Mouse (Mus musculus) myocyte (in vitro differentiated cells): ENCODE results near the gene Ing4. TPM values are rescaled to one million over a fixed set of nuclear protein-coding genes. Genes with fewer than 3 reads are reported as not detected.
A peak's percentile ranks its signal among the peaks of the same experiment; 100 is the strongest.

Experiments
- H3K27me3 ChIP-seq: one replicate; pipeline ENCODE4 v1.6.1; 2011; ENCODE audit not compliant: control insufficient read depth, insufficient read depth, insufficient read length
- H3K36me3 ChIP-seq: one replicate; pipeline ENCODE4 v1.6.1; 2011; ENCODE audit not compliant: control insufficient read depth, insufficient read depth
- H3K4me2 ChIP-seq: one replicate; pipeline ENCODE4 v1.6.1; 2011; ENCODE audit warnings: low read depth, control low read depth
- H3K4me3 ChIP-seq: one replicate; pipeline ENCODE4 v1.5.1; 2011; ENCODE audit warnings: mild to moderate bottlenecking, control low read depth, moderate library complexity
- H3K79me2 ChIP-seq: one replicate; pipeline ENCODE4 v1.6.1; 2011; ENCODE audit not compliant: control insufficient read depth, insufficient read depth
- H3ac ChIP-seq: one replicate; pipeline ENCODE4 v1.6.1; 2011; ENCODE audit not compliant: control insufficient read depth, insufficient read length
- CEBPB ChIP-seq: IDR thresholded peaks from 2 replicates; pipeline ENCODE4 v1.6.1; 2011; ENCODE audit warnings: mild to moderate bottlenecking, moderate library complexity; ENCODE audit not compliant: poor library complexity, insufficient read depth, severe bottlenecking
- E2F4 ChIP-seq: IDR thresholded peaks from one replicate; pipeline ENCODE4 v1.6.1; 2011; ENCODE audit warnings: mild to moderate bottlenecking, control low read depth, moderate library complexity; ENCODE audit not compliant: insufficient read depth
- MAX ChIP-seq: IDR thresholded peaks from one replicate; pipeline ENCODE4 v1.6.1; 2011; ENCODE audit warnings: low read depth, mild to moderate bottlenecking, control low read depth
- MYOD1 ChIP-seq, 3 experiments: IDR thresholded peaks; one replicate each; pipeline ENCODE4 v1.6.1; 2011; ENCODE audit warnings: control low read depth in 2 of 3, low read depth in 2 of 3, mild to moderate bottlenecking in 2 of 3, moderate library complexity in 1 of 3; ENCODE audit not compliant: insufficient read length in 2 of 3, control insufficient read depth in 1 of 3
- MYOG ChIP-seq, 3 experiments: IDR thresholded peaks; one replicate each; pipeline ENCODE4 v1.6.1; 2011; ENCODE audit warnings: control low read depth in 2 of 3, low read depth in 2 of 3, mild to moderate bottlenecking in 2 of 3; ENCODE audit not compliant: insufficient read length in 2 of 3, control insufficient read depth in 1 of 3, insufficient read depth in 1 of 3
- POLR2A ChIP-seq: IDR thresholded peaks from one replicate; pipeline ENCODE4 v1.6.1; 2011; ENCODE audit warnings: low read depth, mild to moderate bottlenecking, control low read depth, moderate library complexity; ENCODE audit not compliant: insufficient read length
- POLR2AphosphoS2 ChIP-seq: IDR thresholded peaks from one replicate; pipeline ENCODE4 v1.6.1; 2011; ENCODE audit warnings: low read depth, control low read depth; ENCODE audit not compliant: insufficient read length
- REST ChIP-seq: IDR thresholded peaks from one replicate; pipeline ENCODE4 v1.6.1; 2011; ENCODE audit warnings: mild to moderate bottlenecking, control low read depth, moderate library complexity; ENCODE audit not compliant: insufficient read depth, insufficient read length
- SRF ChIP-seq: IDR thresholded peaks from one replicate; pipeline ENCODE4 v1.6.1; 2011; ENCODE audit warnings: low read depth; ENCODE audit not compliant: control insufficient read depth, insufficient read length
- TCF12 ChIP-seq: IDR thresholded peaks from one replicate; pipeline ENCODE4 v1.6.1; 2011; ENCODE audit warnings: mild to moderate bottlenecking, control low read depth; ENCODE audit not compliant: poor library complexity, insufficient read depth, severe bottlenecking
- TCF3 ChIP-seq: IDR thresholded peaks from one replicate; pipeline ENCODE4 v1.6.1; 2011; ENCODE audit warnings: low read depth, control low read depth; ENCODE audit not compliant: insufficient read length
- USF1 ChIP-seq: IDR thresholded peaks from one replicate; pipeline ENCODE4 v1.6.1; 2011; ENCODE audit warnings: low read depth, mild to moderate bottlenecking, control low read depth, moderate library complexity
- polyA plus RNA-seq: library from polyadenylated mRNA; unstranded; fragments of >200 nt; fragmentation: generic; extraction: Trizol; gene quantifications from one replicate; pipeline ENCODE4 v1.2.1, GENCODE M21; 2012; ENCODE audit warnings: missing spikeins

The Ing4 gene
- polyA plus RNA-seq, 1 experiment: 31.2 TPM

DNA sequence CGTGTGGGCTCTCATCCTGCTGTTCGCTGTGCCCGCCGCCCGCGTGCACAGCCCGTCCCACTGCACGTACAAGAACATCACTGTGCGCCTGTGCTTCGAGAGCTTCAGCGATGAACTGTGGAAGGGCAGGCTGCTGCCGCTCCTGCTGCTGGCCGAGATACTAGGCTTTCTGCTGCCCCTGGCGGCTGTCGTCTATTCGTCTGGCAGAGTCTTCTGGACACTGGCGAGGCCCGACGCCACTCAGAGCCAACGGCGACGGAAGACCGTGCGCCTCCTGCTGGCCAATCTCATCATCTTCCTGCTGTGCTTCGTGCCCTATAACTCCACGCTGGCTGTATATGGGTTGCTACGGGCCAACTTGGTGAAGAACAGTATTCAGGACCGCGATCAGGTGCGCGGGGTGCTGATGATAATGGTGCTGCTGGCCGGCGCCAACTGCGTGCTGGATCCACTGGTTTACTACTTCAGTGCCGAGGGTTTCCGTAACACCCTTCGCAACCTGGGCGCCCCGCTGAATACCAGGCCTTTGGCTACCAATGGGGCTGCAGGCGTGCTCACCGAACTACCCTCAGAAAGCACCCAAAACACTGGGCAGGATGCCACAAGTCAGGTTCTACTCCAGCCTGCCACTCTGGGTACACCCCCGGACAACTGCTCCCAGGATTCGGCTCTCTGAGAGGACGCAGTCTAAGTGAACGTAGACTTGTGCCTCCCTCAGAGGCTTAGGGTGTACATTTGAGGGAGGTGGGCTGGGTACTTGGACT is 42.4 kb downstream of the Ing4 start:
- H3K36me3 ChIP-seq: no peaks in the 10 kb centered on the region
- TF ChIP-seq POLR2AphosphoS2 (no peak), CEBPB (no peak), MYOG (IDR thresholded peaks at IDR 0.05; ENCODE audit: control insufficient read depth in 1 of 3, insufficient read depth in 1 of 3, insufficient read length in 2 of 3, low read depth in 2 of 3) (no peak), MYOD1 (IDR thresholded peaks at IDR 0.05; ENCODE audit: control insufficient read depth in 1 of 3, insufficient read length in 2 of 3, low read depth in 2 of 3) (no peak), E2F4 (no peak), TCF12 (no peak), TCF3 (no peak), SRF (no peak), POLR2A (no peak), USF1 (no peak), MAX (no peak), REST (no peak)
- no peak overlapping the region for H3K4me3 ChIP-seq
- no peak overlapping the region for H3ac ChIP-seq
- H3K79me2 ChIP-seq: no peaks in the 10 kb centered on the region
- H3K4me2 ChIP-seq: no peak overlapping the region
- peaks cover 11% of the 10 kb centered on the region for H3K27me3 ChIP-seq

- TF ChIP-seq CEBPB (no peak), MYOG (IDR thresholded peaks at IDR 0.05; ENCODE audit: control insufficient read depth in 1 of 3, insufficient read depth in 1 of 3, insufficient read length in 2 of 3, low read depth in 2 of 3) (no peak)
- Histone ChIP-seq H3K36me3 (no peaks in the 10 kb centered on the region), H3K4me2 (no peak overlapping the region), H3K4me3 (no peak overlapping the region), H3K27me3 (peaks cover 11% of the 10 kb centered on the region), H3ac (no peak overlapping the region), H3K79me2 (no peaks in the 10 kb centered on the region)
Observed at GRCm38 (mm10) chr6:125082801-125083386, 43.3 kb downstream of the Ing4 start.

DNA sequence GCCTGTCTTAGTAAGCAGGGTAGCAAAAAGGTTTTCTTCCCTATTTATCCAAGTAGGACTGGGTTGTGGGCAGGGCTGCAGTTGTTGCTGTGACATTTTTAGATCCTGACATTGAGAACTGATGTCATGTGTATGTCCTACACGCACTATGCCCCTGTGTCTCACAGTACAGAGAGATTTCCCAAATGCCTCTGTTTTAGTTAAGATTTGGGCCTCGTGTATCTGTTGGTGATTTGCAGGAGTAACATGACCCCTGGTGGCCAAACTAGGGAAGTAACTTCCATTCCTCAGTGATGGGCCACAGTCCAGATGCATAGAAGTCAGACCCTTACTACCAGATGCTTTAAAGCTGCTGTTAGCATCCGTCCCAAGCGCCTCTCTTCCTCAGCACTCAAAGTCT is 44.9 kb downstream of the Ing4 start:
- no peak overlapping the region for H3ac ChIP-seq
- H3K36me3 ChIP-seq: no peaks in the 10 kb centered on the region
- no peak overlapping the region for H3K4me3 ChIP-seq
- H3K79me2 ChIP-seq: no peaks in the 10 kb centered on the region
- peaks cover 5% of the 10 kb centered on the region for H3K27me3 ChIP-seq
- H3K4me2 ChIP-seq: peak overlapping the region; percentile 36
- TF ChIP-seq MYOD1 (IDR thresholded peaks at IDR 0.05; ENCODE audit: control insufficient read depth in 1 of 3, insufficient read length in 2 of 3, low read depth in 2 of 3): no peak
- no peak for TF ChIP-seq POLR2A
- TF ChIP-seq POLR2AphosphoS2: no peak
- no peak for TF ChIP-seq REST
- TF ChIP-seq USF1: no peak
- no peak for TF ChIP-seq TCF12
- no peak for TF ChIP-seq SRF
- TF ChIP-seq E2F4: no peak
- TF ChIP-seq MYOG (IDR thresholded peaks at IDR 0.05; ENCODE audit: control insufficient read depth in 1 of 3, insufficient read depth in 1 of 3, insufficient read length in 2 of 3, low read depth in 2 of 3): no peak
- TF ChIP-seq CEBPB: no peak
- no peak for TF ChIP-seq TCF3
- TF ChIP-seq MAX: no peak

- no peak for TF ChIP-seq USF1
- TF ChIP-seq POLR2A: no peak
- H3K4me3 ChIP-seq: no peak overlapping the region
Observed at GRCm38 (mm10) chr6:125087937-125088336, 48.4 kb downstream of the Ing4 start.

DNA sequence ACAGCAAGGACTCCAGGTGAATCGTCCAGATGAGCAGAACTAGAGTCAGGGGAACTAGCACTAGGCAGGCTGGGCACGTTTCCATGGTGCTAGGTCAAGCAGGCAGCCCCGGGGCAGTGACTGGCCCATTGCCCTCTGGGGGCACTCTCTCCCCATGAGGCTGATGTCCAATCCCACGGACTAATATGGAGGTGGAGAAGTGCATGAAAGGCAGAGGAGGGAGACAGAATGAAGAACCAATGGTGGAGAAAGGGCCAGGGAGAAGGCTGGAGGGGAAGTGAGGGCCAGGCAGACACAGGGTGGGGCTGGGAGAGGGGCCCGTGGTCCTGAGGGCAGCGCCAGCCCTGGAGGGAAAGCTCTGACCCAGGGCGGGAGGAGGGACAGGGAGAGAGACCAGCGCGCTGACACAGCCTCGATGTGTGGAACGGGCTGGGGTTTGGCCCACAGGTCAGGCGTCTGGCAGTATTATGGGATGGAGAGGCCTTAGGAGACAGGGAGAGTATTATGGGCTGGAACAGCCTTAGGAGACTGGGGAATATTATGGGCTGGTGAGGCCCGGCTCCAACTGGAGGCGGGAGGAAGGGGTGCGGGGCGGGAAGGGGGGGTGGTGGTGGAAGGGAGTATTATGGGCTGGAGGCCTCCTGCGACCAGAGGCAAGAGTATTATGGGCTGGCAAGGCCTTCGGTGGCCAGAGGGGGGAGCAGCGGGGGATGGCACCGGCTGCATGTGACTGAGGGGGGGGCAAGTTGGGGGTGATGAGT is 49.2 kb downstream of the Ing4 start:
- no peak overlapping the region for H3K4me3 ChIP-seq
- no peaks in the 10 kb centered on the region for H3K27me3 ChIP-seq
- H3K79me2 ChIP-seq: no peaks in the 10 kb centered on the region
- TF ChIP-seq MYOD1 (IDR thresholded peaks at IDR 0.05; ENCODE audit: control insufficient read depth in 1 of 3, insufficient read length in 2 of 3, low read depth in 2 of 3) (no peak), POLR2AphosphoS2 (no peak), CEBPB (no peak), E2F4 (no peak), MYOG (IDR thresholded peaks at IDR 0.05; ENCODE audit: control insufficient read depth in 1 of 3, insufficient read depth in 1 of 3, insufficient read length in 2 of 3, low read depth in 2 of 3) (no peak), SRF (no peak), TCF3 (no peak), MAX (no peak)
- H3ac ChIP-seq: no peak overlapping the region
- no peaks in the 10 kb centered on the region for H3K36me3 ChIP-seq
- no peak overlapping the region for H3K4me2 ChIP-seq

More at GRCm38 (mm10) chr6:125087937-125088336, 48.4 kb downstream of the Ing4 start:
- Histone ChIP-seq H3K27me3 (no peaks in the 10 kb centered on the region), H3ac (no peak overlapping the region), H3K79me2 (no peaks in the 10 kb centered on the region), H3K36me3 (no peaks in the 10 kb centered on the region), H3K4me2 (no peak overlapping the region)
